Mouse (Mus musculus) hindbrain, embryonic 10.5 days (tissue): Measurements from ENCODE around the gene Mr1. TPM values are rescaled to one million over a fixed set of nuclear protein-coding genes. Genes with fewer than 3 reads are reported as not detected.
A peak's percentile ranks its signal among the peaks of the same experiment; 100 is the strongest.

Experiments used
- DNase-seq: peaks from one replicate; pipeline ENCODE4 v3.0.0-alpha.2; 2017; ENCODE audit warnings: low spot score
- H3K27ac ChIP-seq: fragments of 300-500 bp; sonication (generic); 2 replicates; pipeline ENCODE4 v1.5.1; 2016; ENCODE audit warnings: mild to moderate bottlenecking, moderate library complexity
- H3K27me3 ChIP-seq: fragments of 300-500 bp; sonication (generic); 2 replicates; pipeline ENCODE4 v1.6.1; 2016; ENCODE audit warnings: mild to moderate bottlenecking; ENCODE audit not compliant: poor library complexity, insufficient read depth, severe bottlenecking
- H3K36me3 ChIP-seq: fragments of 300-500 bp; sonication (generic); 2 replicates; pipeline ENCODE4 v1.6.1; 2016; ENCODE audit warnings: mild to moderate bottlenecking, moderate library complexity
- H3K4me1 ChIP-seq: fragments of 300-500 bp; sonication (generic); replicated peaks from 2 replicates; pipeline ENCODE4 v1.6.1; 2016; ENCODE audit warnings: mild to moderate bottlenecking
- H3K4me3 ChIP-seq: fragments of 300-500 bp; sonication (generic); 2 replicates; pipeline ENCODE4 v1.5.1; 2016; ENCODE audit warnings: mild to moderate bottlenecking, moderate library complexity
- H3K9me3 ChIP-seq: fragments of 300-500 bp; sonication (generic); 2 replicates; pipeline ENCODE4 v1.6.1; 2016; ENCODE audit warnings: mild to moderate bottlenecking, moderate library complexity
- WGBS: fragments of 180-500 bp; shearing (Covaris S2); methylation state at CpG from one replicate; pipeline ENCODE4 v1.1.7; 2016; 5-methylcytosine and 5-hydroxymethylcytosine counted together
- polyA plus RNA-seq: library from polyadenylated mRNA; unstranded; fragments of >200 nt; fragmentation: Nextera tagmentation; extraction: Ambion mirVana; gene quantifications from 2 replicates; pipeline ENCODE4 v1.2.1, GENCODE M21; 2016

Mr1 gene
- polyA plus RNA-seq, 1 experiment from 2014 or later, result 1.1 TPM

DNA sequence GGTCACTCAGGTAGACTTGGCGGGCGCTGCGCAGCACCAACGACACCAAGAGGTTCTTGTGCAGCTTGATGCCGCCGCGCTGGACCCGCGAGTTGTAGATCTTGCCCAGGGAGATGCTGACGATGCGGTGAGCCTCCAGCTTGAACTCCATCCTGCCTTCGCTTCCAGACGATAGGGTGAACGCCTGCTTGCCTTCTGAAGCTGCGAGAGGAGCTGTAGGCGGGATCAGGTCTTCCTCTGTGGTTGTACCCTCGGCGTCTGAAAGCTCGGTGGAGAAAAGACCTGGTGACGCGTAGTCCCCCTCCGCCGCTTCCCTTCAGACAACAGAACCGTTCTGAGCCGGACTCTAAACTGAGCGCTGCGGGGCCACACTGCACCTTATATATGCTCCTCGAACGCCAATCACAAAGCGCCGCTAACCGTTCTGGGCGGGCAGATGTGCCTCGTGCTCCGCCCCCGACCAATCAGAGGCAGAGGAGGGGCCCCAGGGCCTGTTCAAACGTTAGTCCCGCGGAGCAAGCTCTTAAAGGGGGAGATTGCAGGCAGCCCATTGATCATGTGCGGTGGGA, 47.2 kb downstream of the Mr1 start, which contains the start of gene Ier5:
TSS of gene Ier5 (minus strand) at position 357 of the 569 bp plus-strand sequence.
- Histone ChIP-seq H3K9me3 (no peaks in the 10 kb centered on the region), H3K4me1 (peaks cover 22% of the 10 kb centered on the region), H3K4me3 (peak within 1 kb of the TSS; percentile 93), H3K27ac (peak within 1 kb of the TSS; percentile 99), H3K36me3 (peaks cover 13% of the 10 kb centered on the region; the same call in 1 of the 2 replicates), H3K27me3 (peaks cover 8% of the 10 kb centered on the region; the same call in 1 of the 2 replicates)
- DNase-seq, result peak; percentile 97
- WGBS, result under 1% methylated on average over 40 of the region's 40 CpGs

- Histone ChIP-seq H3K4me1 (peaks cover 26% of the 10 kb centered on the region), H3K9me3 (no peaks in the 10 kb centered on the region), H3K4me3 (peak overlapping the region; percentile 93), H3K27me3 (peaks cover 8% of the 10 kb centered on the region; the same call in 1 of the 2 replicates), H3K36me3 (peaks cover 13% of the 10 kb centered on the region; the same call in 1 of the 2 replicates), H3K27ac (peak overlapping the region; percentile 99)
- no peak for DNase-seq
- WGBS, result under 1% methylated on average over 93 of the region's 93 CpGs
These were observed 47.9 kb downstream of the Mr1 start for GRCm38 (mm10) chr1:155098486-155099279.

DNA sequence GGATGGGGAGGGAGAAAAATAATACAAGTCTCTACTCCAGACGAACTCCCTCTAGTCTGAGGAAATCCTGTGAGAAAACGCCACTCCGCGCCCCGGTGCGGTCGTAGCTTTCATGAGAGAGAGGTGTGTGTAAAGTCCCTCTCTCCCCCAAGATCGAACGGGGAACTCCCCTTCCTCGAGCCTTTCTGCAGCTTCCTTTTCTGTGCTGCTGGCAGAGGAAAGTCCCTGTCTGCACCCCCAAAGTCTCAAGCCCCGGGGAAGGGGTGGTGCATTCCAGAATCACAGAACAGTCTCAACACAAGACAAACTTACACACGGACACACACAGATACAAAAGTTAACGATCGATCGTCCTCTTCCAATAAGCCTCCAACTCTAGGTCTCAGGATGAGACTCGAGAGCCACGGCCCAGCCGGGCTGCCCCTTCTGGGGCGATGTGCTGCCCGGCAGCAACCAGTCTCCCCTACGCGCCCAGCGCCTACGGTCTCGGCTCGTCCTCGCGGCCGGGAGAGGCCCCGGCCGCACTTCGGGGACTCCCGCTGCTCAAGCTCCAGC, 48.6 kb downstream of the Mr1 start:
- H3K9me3 ChIP-seq, result no peaks in the 10 kb centered on the region
- WGBS, result under 1% methylated on average over 33 of the region's 33 CpGs
- DNase-seq, result peak; percentile 70
- H3K4me3 ChIP-seq, result peak overlapping the region; percentile 93
- H3K4me1 ChIP-seq, result peaks cover 33% of the 10 kb centered on the region
- H3K36me3 ChIP-seq, result peaks cover 13% of the 10 kb centered on the region; the same call in 1 of the 2 replicates
- H3K27ac ChIP-seq, result peak overlapping the region; percentile 99
- H3K27me3 ChIP-seq, result peaks cover 8% of the 10 kb centered on the region; the same call in 1 of the 2 replicates

- WGBS, result 33% methylated on average over 6 of the region's 6 CpGs
- Histone ChIP-seq H3K9me3 (no peaks in the 10 kb centered on the region), H3K4me3 (peak overlapping the region; percentile 93), H3K27me3 (peaks cover 5% of the 10 kb centered on the region; the same call in 1 of the 2 replicates), H3K4me1 (peaks cover 39% of the 10 kb centered on the region), H3K36me3 (peaks cover 13% of the 10 kb centered on the region; the same call in 1 of the 2 replicates), H3K27ac (peak overlapping the region; percentile 99; the same call in 1 of the 2 replicates)
- DNase-seq, result no peak
These were observed 49.3 kb downstream of the Mr1 start for GRCm38 (mm10) chr1:155097354-155097753.

GRCm38 (mm10) chr1:155096620-155097261, 49.9 kb downstream of the Mr1 start:
- Histone ChIP-seq H3K36me3 (peaks cover 13% of the 10 kb centered on the region; the same call in 1 of the 2 replicates), H3K27ac (no peak overlapping the region), H3K4me3 (peak overlapping the region; percentile 93), H3K4me1 (peaks cover 46% of the 10 kb centered on the region), H3K9me3 (no peaks in the 10 kb centered on the region), H3K27me3 (peaks cover 5% of the 10 kb centered on the region; the same call in 1 of the 2 replicates)
- DNase-seq, result no peak
- 84% methylated on average over 4 of the region's 4 CpGs for WGBS

- no peak for DNase-seq
- Histone ChIP-seq H3K27me3 (peaks cover 5% of the 10 kb centered on the region; the same call in 1 of the 2 replicates), H3K27ac (no peak overlapping the region), H3K36me3 (peaks cover 13% of the 10 kb centered on the region; the same call in 1 of the 2 replicates), H3K4me3 (no peak overlapping the region), H3K4me1 (peaks cover 52% of the 10 kb centered on the region), H3K9me3 (no peaks in the 10 kb centered on the region)
- 48% methylated on average over 9 of the region's 9 CpGs for WGBS
These were observed 52.5 kb downstream of the Mr1 start for GRCm38 (mm10) chr1:155093971-155094707.

- DNase-seq, result no peak
- peaks cover 5% of the 10 kb centered on the region; the same call in 1 of the 2 replicates for H3K27me3 ChIP-seq
These were observed 53.3 kb downstream of the Mr1 start for GRCm38 (mm10) chr1:155093145-155093791.

GRCm38 (mm10) chr1:155091842-155092800, 54.5 kb downstream of the Mr1 start:
- Histone ChIP-seq H3K27ac (peak overlapping the region; percentile 75), H3K4me3 (no peak overlapping the region), H3K36me3 (peaks cover 13% of the 10 kb centered on the region; the same call in 1 of the 2 replicates), H3K4me1 (peaks cover 41% of the 10 kb centered on the region), H3K9me3 (no peaks in the 10 kb centered on the region), H3K27me3 (peaks cover 15% of the 10 kb centered on the region; the same call in 1 of the 2 replicates)
- no peak for DNase-seq
- 23% methylated on average over 14 of the region's 14 CpGs for WGBS

More at GRCm38 (mm10) chr1:155093145-155093791, 53.3 kb downstream of the Mr1 start:
- Histone ChIP-seq H3K9me3 (no peaks in the 10 kb centered on the region), H3K4me1 (peaks cover 44% of the 10 kb centered on the region), H3K36me3 (peaks cover 13% of the 10 kb centered on the region; the same call in 1 of the 2 replicates), H3K27ac (peak overlapping the region; percentile 75), H3K4me3 (no peak overlapping the region)
- 23% methylated on average over 4 of the region's 4 CpGs for WGBS

DNA sequence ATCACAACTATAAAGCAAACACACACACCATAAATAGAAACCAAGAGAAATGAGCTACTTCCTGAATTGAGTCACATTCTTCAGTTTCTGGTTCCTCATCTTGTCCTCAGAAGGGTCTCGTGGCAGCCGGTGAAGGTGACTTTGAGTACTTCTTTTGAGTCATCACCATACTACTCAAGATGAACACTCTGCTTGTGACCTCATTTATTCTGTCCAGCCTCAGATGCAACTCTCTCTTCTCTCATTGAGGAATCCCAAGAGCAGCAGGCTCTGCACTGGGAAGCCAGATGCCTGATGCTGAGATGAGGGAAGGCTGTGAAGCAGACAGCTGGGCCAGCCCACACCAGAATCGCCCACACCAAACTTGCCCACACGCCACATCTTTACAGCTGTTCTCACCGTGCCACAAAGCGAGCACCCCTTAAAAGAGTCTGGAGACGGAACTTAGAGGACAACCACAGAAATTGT, 55.2 kb downstream of the Mr1 start:
- Histone ChIP-seq H3K36me3 (peaks cover 13% of the 10 kb centered on the region; the same call in 1 of the 2 replicates), H3K4me3 (no peak overlapping the region), H3K4me1 (peaks cover 41% of the 10 kb centered on the region), H3K27ac (peak overlapping the region; percentile 75), H3K9me3 (no peaks in the 10 kb centered on the region), H3K27me3 (peaks cover 21% of the 10 kb centered on the region)
- WGBS, result 80% methylated on average over 7 of the region's 7 CpGs
- DNase-seq, result no peak

- DNase-seq, result no peak
- no peak overlapping the region for H3K27ac ChIP-seq
- no peak overlapping the region for H3K4me3 ChIP-seq
- peaks cover 48% of the 10 kb centered on the region for H3K4me1 ChIP-seq
- peaks cover 10% of the 10 kb centered on the region; the same call in 1 of the 2 replicates for H3K36me3 ChIP-seq
- no peaks in the 10 kb centered on the region for H3K9me3 ChIP-seq
- H3K27me3 ChIP-seq, result peaks cover 28% of the 10 kb centered on the region
- 85% methylated on average over 1 of the region's 1 CpGs for WGBS
These were observed 55.9 kb downstream of the Mr1 start for GRCm38 (mm10) chr1:155090736-155091135.
